Mouse (Mus musculus): ENCODE measurements at regions not wholly inside any gene's neighbourhood (a gene's known extent, or its start where the extent isn't known, plus 50 kb on each side); places are given as distances from the start of the nearest gene placed in this dataset.

DNA sequence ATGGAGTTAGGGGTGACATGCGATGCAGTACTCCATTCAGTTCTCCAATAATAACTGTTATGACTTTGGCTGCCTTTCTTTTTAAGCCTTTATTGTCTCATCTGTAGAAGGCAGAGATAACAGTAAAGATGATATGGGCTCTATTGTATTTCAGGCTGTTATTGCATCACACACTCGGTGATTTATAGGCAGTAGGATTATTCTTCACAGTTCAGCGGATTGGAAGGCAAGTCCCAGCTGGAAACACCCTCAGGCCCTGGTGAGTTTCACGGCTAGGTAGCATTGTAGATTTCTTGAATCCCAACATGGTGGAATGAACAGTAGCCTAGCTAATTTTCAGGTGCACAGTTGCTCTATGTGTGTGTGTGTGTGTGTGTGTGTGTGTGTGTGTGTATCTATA lies 422.9 kb downstream of the Fam84a start:
- DNase-seq (ENCODE audit: low read depth, low spot score): no peak
- H3K4me1 ChIP-seq (ENCODE audit: control insufficient read depth in 1 of 2, insufficient read depth in 2 of 2, low read length in 2 of 2): no peaks in the 10 kb centered on the region
- no peaks in the 10 kb centered on the region for H3K36me3 ChIP-seq (ENCODE audit: control insufficient read depth in 1 of 2, insufficient read depth in 2 of 2, low read length in 2 of 2)
- no peak overlapping the region for H3K4me3 ChIP-seq (ENCODE audit: control insufficient read depth in 1 of 2, insufficient read depth in 1 of 2, low read depth in 2 of 2, low read length in 2 of 2)
- TF ChIP-seq MAFK (IDR thresholded peaks at IDR 0.05; ENCODE audit: borderline replicate concordance, low read depth, low read length) (no peak), POLR2AphosphoS5 (IDR thresholded peaks at IDR 0.05; ENCODE audit: borderline replicate concordance, low read depth, low read length) (no peak), MYB (IDR thresholded peaks at IDR 0.05; ENCODE audit: low read depth, low read length) (no peak), RCOR1 (IDR thresholded peaks at IDR 0.05; ENCODE audit: low read depth, low read length) (no peak), ZMIZ1 (IDR thresholded peaks at IDR 0.05; ENCODE audit: low read depth, low read length) (no peak), HCFC1 (IDR thresholded peaks at IDR 0.05; ENCODE audit: low read depth, low read length) (no peak), MYC (IDR thresholded peaks at IDR 0.05; ENCODE audit: low read depth, low read length) (no peak), ETS1 (IDR thresholded peaks at IDR 0.05; ENCODE audit: low read depth, low read length) (no peak), MAZ (IDR thresholded peaks at IDR 0.05; ENCODE audit: low read depth, low read length) (no peak), USF2 (IDR thresholded peaks at IDR 0.05; ENCODE audit: borderline replicate concordance in 1 of 2, insufficient read depth in 1 of 2, low read depth in 1 of 2, low read length in 2 of 2) (no peak), ZNF384 (IDR thresholded peaks at IDR 0.05; ENCODE audit: low read depth, low read length) (no peak), ZKSCAN1 (IDR thresholded peaks at IDR 0.05; ENCODE audit: low read depth, low read length) (no peak), CHD1 (IDR thresholded peaks at IDR 0.05; ENCODE audit: low read depth, low read length) (no peak), NRF1 (IDR thresholded peaks at IDR 0.05; ENCODE audit: insufficient read depth, low read depth, low read length, poor library complexity, severe bottlenecking) (no peak), GABPA (IDR thresholded peaks at IDR 0.05; ENCODE audit: low read depth, low read length) (no peak), ELF1 (IDR thresholded peaks at IDR 0.05; ENCODE audit: low read depth, low read length) (no peak), TBP (IDR thresholded peaks at IDR 0.05; ENCODE audit: low read depth, low read length) (no peak), JUND (IDR thresholded peaks at IDR 0.05; ENCODE audit: low read depth, low read length) (no peak), GATA1 (IDR thresholded peaks at IDR 0.05; ENCODE audit: low read depth, low read length) (no peak)
- H3K27ac ChIP-seq (ENCODE audit: control insufficient read depth, low read depth, low read length): no peak overlapping the region
- H3K79me2 ChIP-seq (ENCODE audit: control insufficient read depth, insufficient read depth, low read length, poor library complexity): no peaks in the 10 kb centered on the region
- no peak overlapping the region for H3K9ac ChIP-seq (ENCODE audit: control insufficient read depth, low read depth, low read length, poor library complexity, severe bottlenecking)
- H3K27me3 ChIP-seq (ENCODE audit: control insufficient read depth in 1 of 2, insufficient read depth in 2 of 2, low read length in 2 of 2): no peaks in the 10 kb centered on the region
- H3K9me3 ChIP-seq (replicated peaks; ENCODE audit: insufficient read depth, low read length): no peaks in the 10 kb centered on the region

DNA sequence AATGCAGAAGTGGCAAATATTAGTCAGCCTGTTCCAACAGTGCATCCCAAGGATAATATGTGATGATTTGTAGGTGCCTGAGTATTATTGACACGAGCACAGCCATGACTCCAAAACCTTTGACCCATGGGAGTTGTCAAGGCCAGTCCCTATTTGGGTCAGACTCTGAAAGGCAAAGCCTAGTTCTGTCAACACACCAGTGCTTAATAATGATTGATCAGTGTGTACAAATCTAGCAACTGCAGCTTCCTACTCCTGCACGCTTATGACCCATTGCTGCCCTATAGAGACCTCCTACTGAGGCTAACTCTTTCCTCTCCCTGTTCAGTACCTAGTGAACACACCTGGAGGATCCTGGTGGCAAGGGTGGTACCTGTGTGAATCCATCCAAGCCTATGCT lies 427.3 kb downstream of the Fam84a start:
- Histone ChIP-seq H3K9me3 (replicated peaks; ENCODE audit: insufficient read depth, low read length) (no peaks in the 10 kb centered on the region), H3K4me1 (ENCODE audit: control insufficient read depth in 1 of 2, insufficient read depth in 2 of 2, low read length in 2 of 2) (no peaks in the 10 kb centered on the region), H3K79me2 (ENCODE audit: control insufficient read depth, insufficient read depth, low read length, poor library complexity) (no peaks in the 10 kb centered on the region), H3K36me3 (ENCODE audit: control insufficient read depth in 1 of 2, insufficient read depth in 2 of 2, low read length in 2 of 2) (no peaks in the 10 kb centered on the region), H3K4me3 (ENCODE audit: control insufficient read depth in 1 of 2, insufficient read depth in 1 of 2, low read depth in 2 of 2, low read length in 2 of 2) (no peak overlapping the region), H3K27ac (ENCODE audit: control insufficient read depth, low read depth, low read length) (no peak overlapping the region), H3K9ac (ENCODE audit: control insufficient read depth, low read depth, low read length, poor library complexity, severe bottlenecking) (no peak overlapping the region), H3K27me3 (ENCODE audit: control insufficient read depth in 1 of 2, insufficient read depth in 2 of 2, low read length in 2 of 2) (no peaks in the 10 kb centered on the region)
- DNase-seq (ENCODE audit: low read depth, low spot score): no peak
- no peak for TF ChIP-seq NRF1 (IDR thresholded peaks at IDR 0.05; ENCODE audit: insufficient read depth, low read depth, low read length, poor library complexity, severe bottlenecking)

Data from MEL (cell line).